Mouse (Mus musculus) brain, adult 2 months (tissue): ENCODE results near the gene Hes3.

Experiments
- DNase-seq: peaks from one replicate; pipeline ENCODE4 v3.0.0; 2011; ENCODE audit warnings: low read depth, low spot score

Hes3 gene

DNA sequence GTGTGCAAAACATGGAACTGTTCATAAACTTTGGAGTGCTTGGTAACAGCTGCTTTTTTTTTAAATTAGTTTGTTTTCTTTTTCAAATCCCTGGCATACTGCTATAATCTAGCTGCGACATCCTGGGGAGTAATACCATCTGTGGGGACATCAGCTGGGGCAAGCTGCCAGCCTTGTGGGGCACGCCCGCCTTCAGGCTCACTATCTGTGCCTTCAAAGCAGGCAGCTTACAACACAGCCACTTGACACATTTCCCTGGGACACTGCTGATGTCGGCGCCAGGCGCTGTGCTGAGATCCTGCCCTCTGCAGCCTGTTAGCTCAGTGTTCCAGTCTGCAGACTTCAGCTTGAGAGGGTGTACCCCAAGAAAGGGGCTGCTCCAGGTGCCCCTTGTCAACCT, 34.4 kb downstream of the Hes3 start:
- DNase-seq: peak; percentile 92

DNA sequence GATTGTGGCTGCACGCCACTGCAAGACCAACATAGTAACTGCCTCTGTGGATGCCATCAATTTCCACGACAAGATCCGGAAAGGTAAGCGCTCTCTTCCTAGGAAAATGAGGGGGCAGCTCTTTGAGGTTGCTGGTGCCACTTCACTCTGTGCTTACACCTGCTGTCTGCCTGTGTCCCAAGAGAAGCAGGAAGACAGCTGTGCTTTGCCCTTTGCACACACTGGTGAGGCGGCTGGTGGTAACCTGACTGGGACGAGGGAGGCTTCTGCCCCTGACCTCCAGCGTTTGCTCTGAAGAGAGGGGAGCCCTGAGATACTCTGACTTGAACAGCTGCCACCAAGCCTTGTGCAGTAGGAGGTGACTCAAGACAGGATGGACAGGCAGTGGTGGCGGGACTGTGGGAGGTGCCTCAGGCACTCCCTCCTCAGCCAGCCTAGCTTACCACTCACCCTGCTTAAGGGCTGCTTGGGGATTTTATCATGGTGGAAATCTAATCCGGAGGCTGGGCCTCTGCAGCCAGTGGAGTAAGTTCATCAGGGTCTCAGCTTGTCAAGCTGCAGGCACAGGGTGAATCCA, 38.2 kb downstream of the Hes3 start:
- DNase-seq: no peak

GRCm38 (mm10) chr4:152250615-152251014, 40.8 kb downstream of the Hes3 start:
- no peak for DNase-seq

- no peak for DNase-seq
These were observed 44.3 kb downstream of the Hes3 start for GRCm38 (mm10) chr4:152247195-152247594.

GRCm38 (mm10) chr4:152246011-152246410, 45.5 kb downstream of the Hes3 start:
- DNase-seq: peak; percentile 93

- peak; percentile 73 for DNase-seq
These were observed 46.6 kb downstream of the Hes3 start for GRCm38 (mm10) chr4:152244545-152245522.

DNA sequence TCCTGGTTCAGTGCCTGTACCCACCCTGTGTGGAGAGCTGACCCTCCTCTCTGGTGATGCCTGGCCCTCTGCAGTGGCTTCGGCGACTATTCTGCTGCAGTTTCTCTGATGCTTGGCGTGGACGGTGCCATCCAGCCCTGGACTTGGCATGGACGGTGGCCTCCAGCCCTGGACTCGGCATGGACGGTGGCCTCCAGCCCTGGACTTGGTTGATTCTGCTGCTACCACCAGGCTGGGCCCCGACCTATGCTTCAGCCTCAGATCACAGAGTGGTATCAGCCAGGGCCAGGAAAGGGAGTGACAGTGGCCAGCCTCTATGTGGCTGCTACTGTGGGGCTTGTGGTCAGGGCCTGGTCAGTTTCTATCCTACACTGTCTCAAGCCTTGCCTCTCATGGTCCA, 47.5 kb downstream of the Hes3 start:
- no peak for DNase-seq

GRCm38 (mm10) chr4:152243241-152243891, 48.1 kb downstream of the Hes3 start:
- DNase-seq: peak; percentile 64

DNA sequence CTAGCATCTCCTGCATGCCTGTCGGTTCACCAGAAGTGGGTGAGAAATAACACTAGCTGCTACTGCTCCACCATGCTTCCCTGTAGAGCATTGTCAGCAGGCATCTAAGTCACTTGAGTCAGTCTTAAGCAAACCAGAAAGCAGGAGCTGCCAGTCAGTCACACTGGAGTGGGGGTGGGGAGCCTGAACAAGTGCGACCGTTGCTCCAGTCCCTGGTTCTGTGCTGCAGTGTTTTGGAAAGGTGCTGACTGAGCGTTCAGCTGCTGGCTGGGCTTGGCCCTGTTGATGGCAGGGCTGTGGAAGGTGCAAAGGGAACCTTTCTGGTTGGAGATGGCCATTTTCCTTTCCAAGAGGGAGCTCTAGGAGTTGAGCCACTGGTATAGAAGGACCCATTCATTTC, 51.5 kb downstream of the Hes3 start:
- DNase-seq: no peak
